Mouse (Mus musculus) limb, embryonic 11.5 days (tissue): ENCODE data around the gene Mast3. TPM values are rescaled to one million over a fixed set of nuclear protein-coding genes. Genes with fewer than 3 reads are reported as not detected.

Experiments
- ATAC-seq: fragments of 200-750 bp; cut with Nextera tagmentation; 2 replicates; pipeline ENCODE4 v1.8.0; 2017; ENCODE audit warnings: low read depth; ENCODE audit not compliant: insufficient number of reproducible peaks, low FRiP score, low TSS enrichment
- DNase-seq: peaks from one replicate; pipeline ENCODE4 v3.0.0-alpha.2; 2015; ENCODE audit warnings: low spot score
- H3K27ac ChIP-seq: fragments of 300-500 bp; sonication (generic); replicated peaks from 2 replicates; pipeline ENCODE4 v1.5.1; 2014; ENCODE audit warnings: low read depth, mild to moderate bottlenecking, low read length
- H3K27me3 ChIP-seq: fragments of 300-500 bp; sonication (generic); 2 replicates; pipeline ENCODE4 v1.6.1; 2014; ENCODE audit warnings: mild to moderate bottlenecking, low read length, mixed read lengths; ENCODE audit not compliant: control insufficient read depth, insufficient read depth
- H3K36me3 ChIP-seq: fragments of 300-500 bp; sonication (generic); 2 replicates; pipeline ENCODE4 v1.6.1; 2014; ENCODE audit warnings: mild to moderate bottlenecking, low read length, moderate library complexity, mixed read lengths; ENCODE audit not compliant: control insufficient read depth, insufficient read depth
- H3K4me1 ChIP-seq: fragments of 300-500 bp; sonication (generic); 2 replicates; pipeline ENCODE4 v1.6.1; 2014; ENCODE audit warnings: low read length, mixed read lengths; ENCODE audit not compliant: control insufficient read depth, insufficient read depth
- H3K4me2 ChIP-seq: fragments of 300-500 bp; sonication (generic); 2 replicates; pipeline ENCODE4 v1.6.1; 2014; ENCODE audit warnings: low read depth, mild to moderate bottlenecking, moderate library complexity; ENCODE audit not compliant: severe bottlenecking
- H3K4me3 ChIP-seq: fragments of 300-500 bp; sonication (generic); 2 replicates; pipeline ENCODE4 v1.5.1; 2014; ENCODE audit warnings: low read depth, low read length
- H3K9ac ChIP-seq: fragments of 300-500 bp; sonication (generic); 2 replicates; pipeline ENCODE4 v1.6.1; 2014; ENCODE audit warnings: mild to moderate bottlenecking, low read length
- H3K9me3 ChIP-seq: fragments of 300-500 bp; sonication (generic); 2 replicates; pipeline ENCODE4 v1.6.1; 2016; ENCODE audit warnings: low read length; ENCODE audit not compliant: control insufficient read depth
- WGBS: fragments of 180-500 bp; shearing (Covaris S2); extraction: QIAGEN DNeasy Blood & Tissue Kit; methylation state at CpG from one replicate; pipeline ENCODE4 v1.1.7; 2014; 5-methylcytosine and 5-hydroxymethylcytosine counted together
- polyA plus RNA-seq: library from polyadenylated mRNA; unstranded; fragments of >200 nt; fragmentation: Nextera tagmentation; extraction: Ambion mirVana; gene quantifications from 2 replicates; pipeline ENCODE4 v1.2.1, GENCODE M21; 2014

Gene Mast3
- polyA plus RNA-seq, 1 experiment from 2014 or later = 14.6 TPM

DNA sequence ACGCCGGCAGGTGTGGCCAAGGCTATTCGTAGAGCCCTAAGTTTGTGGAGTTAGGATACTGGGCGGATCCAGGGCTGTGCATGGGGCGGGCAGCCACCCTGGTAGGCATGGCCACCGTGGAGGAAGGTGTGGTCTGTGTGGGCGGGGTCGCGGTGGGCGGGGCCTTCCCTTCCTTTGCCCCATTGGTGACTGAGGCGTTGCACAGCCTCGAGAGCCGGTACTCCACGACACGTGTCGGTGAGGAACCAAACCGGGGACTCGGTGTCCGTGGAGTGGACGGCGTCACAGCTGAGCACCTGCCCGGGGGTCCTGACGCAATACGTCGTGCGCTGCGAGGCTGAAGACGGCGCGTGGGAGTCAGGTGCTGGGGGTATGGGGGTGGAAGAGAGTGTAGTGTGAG lies 11.8 kb upstream of the Mast3 start:
- ATAC-seq = no peak
- 8% methylated on average over 30 of the region's 30 CpGs for WGBS

DNA sequence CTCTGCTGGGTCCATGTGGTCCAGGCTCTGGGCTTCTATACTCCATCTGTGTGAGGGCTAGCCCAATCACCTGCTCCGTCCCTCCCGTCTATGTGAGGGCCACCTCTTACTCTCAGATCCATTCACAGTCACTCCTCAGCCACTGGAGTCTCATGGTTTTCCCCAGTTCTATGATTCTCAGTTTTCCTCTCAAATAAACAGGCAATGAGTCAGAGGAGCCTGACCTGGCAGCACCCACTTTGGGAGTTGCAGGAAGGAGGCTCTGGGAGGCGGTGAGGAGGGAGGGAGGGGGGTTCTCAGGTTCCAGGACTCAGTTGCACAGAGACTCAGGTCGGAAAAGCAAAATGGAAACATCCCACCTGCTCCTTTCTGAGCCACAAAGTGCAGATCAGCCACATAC lies 8.0 kb upstream of the Mast3 start:
- no peaks in the 10 kb centered on the region for H3K36me3 ChIP-seq
- 0 out of 2 replicates have a peak, but pooled peaks cover 8% of the 10 kb centered on the region for H3K27me3 ChIP-seq
- WGBS = 52% methylated on average over 4 of the region's 4 CpGs
- H3K4me1 ChIP-seq = no peaks in the 10 kb centered on the region
- ATAC-seq = no peak
- no peaks in the 10 kb centered on the region for H3K9me3 ChIP-seq
- H3K4me2 ChIP-seq = no peak overlapping the region
- H3K27ac ChIP-seq = no peak overlapping the region
- H3K9ac ChIP-seq = no peak overlapping the region
- H3K4me3 ChIP-seq = no peak overlapping the region
- DNase-seq = no peak

More for the DNA sequence above, 11.8 kb upstream of the Mast3 start:
- no peak overlapping the region for H3K27ac ChIP-seq
- peak overlapping the region; percentile 25 for H3K4me2 ChIP-seq
- no peaks in the 10 kb centered on the region for H3K36me3 ChIP-seq
- H3K4me3 ChIP-seq = no peak overlapping the region
- H3K9me3 ChIP-seq = no peaks in the 10 kb centered on the region
- H3K9ac ChIP-seq = no peak overlapping the region
- DNase-seq = peak; percentile 45
- 0 out of 2 replicates have a peak, but pooled peaks cover 11% of the 10 kb centered on the region for H3K27me3 ChIP-seq
- H3K4me1 ChIP-seq = no peaks in the 10 kb centered on the region

DNA sequence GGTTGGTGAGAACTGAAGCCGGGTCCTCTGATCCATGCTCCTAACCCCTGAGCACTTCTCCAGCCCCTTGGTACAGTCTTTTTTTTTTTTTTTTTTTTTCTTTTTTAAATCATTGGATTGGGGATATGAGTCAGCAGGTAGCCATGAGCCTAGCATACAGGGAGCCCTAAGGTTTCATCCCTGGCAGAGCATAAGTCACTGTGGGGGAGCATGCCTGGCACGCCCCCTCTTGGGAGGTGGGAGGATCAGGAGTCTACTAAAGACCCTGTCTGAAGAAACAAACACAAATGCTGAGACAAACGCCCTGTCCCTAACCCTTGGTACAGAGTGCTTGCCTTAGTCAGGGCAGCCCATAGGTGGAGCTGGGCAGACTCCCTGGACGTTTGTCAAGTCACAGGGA lies 7.2 kb upstream of the Mast3 start:
- DNase-seq (no peak), ATAC-seq (no peak)
- H3K4me3 ChIP-seq = no peak overlapping the region
- no peak overlapping the region for H3K9ac ChIP-seq
- H3K4me1 ChIP-seq = no peaks in the 10 kb centered on the region
- no peaks in the 10 kb centered on the region for H3K9me3 ChIP-seq
- no peak overlapping the region for H3K27ac ChIP-seq
- H3K27me3 ChIP-seq = 0 out of 2 replicates have a peak, but pooled peaks cover 8% of the 10 kb centered on the region
- H3K4me2 ChIP-seq = no peak overlapping the region
- 41% methylated on average over 4 of the region's 4 CpGs for WGBS
- no peaks in the 10 kb centered on the region for H3K36me3 ChIP-seq

DNA sequence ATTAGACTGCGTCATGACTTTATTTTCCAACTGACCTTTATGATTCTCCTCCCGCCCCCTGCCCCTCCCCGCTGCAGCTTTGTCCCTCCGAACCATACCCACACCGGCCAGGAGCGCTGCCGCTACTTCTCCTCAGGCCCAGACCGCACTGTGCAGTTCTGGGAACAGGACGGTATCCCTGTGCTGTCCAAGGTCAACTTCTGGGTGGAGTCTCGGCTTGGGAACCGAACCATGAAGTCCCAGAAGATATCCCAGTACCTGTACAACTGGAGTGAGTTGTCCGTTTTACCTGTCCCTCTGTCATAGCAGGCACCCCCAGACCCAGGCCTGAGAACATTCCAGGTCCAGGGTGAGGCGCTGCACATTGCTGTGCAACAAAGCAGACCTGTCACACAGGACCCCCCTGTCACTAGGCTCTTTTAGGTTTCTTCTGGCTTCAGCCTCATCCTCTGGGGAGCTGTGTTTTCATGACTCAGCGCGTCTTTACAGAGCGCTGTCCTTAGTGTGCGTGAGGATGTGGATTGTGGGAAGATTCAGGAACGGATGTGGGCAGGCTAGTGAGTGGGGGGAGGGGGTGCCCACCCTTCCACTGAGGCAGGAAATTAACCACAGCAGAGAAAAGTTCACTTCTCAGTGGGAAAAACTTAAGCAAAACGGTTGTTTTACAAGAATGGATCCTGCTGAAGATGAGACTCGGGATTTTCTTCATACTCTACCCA lies 6.3 kb upstream of the Mast3 start:
- Histone ChIP-seq H3K4me3 (no peak overlapping the region), H3K36me3 (no peaks in the 10 kb centered on the region), H3K4me2 (no peak overlapping the region), H3K9me3 (no peaks in the 10 kb centered on the region), H3K9ac (no peak overlapping the region), H3K27ac (no peak overlapping the region), H3K27me3 (no peaks in the 10 kb centered on the region), H3K4me1 (no peaks in the 10 kb centered on the region)
- ATAC-seq (no peak), DNase-seq (no peak)
- 72% methylated on average over 20 of the region's 20 CpGs for WGBS

DNA sequence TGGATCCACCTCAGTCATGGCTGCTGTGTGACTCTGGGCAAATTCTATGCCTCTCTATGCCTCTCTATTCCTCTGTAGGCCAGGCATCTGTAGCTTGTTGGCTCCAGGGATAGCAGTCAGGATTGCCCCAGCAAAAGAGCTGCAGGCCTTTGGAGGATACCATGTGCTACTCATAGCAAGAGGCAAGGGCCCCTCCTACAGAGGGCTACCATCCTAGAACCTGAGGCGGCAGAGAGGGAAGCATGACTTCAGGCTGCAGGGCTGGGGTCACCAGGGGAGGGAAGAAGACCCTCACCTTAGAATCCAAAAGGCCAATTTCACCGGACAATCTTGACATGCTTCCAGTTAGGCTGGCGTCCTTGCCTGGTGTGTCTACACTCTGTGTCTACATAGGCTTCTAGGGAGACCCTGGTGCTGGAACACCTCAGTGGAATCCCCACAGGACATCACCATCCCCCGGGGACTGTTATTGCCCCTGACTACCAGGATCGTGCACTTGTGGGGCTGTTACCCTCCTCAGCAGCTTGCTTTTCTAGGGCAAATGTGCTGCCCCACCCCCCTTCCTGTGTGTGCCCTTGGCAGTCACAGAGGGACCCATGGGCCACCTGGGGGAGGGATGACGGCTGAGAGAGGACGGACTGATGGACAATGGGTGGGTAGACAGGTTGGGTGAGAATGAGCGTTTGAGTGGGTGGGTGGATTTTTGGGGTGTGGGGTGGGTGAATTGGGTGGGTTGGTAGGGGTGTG lies 4.3 kb upstream of the Mast3 start:
- Histone ChIP-seq H3K4me2 (no peak overlapping the region), H3K4me1 (0 out of 2 replicates have a peak, but pooled peaks cover 2% of the 10 kb centered on the region), H3K9me3 (no peaks in the 10 kb centered on the region), H3K36me3 (no peaks in the 10 kb centered on the region), H3K27ac (no peak overlapping the region), H3K9ac (no peak overlapping the region), H3K27me3 (peaks cover 6% of the 10 kb centered on the region), H3K4me3 (no peak overlapping the region)
- DNase-seq = no peak
- no peak for ATAC-seq
- WGBS = 76% methylated on average over 8 of the region's 8 CpGs

DNA sequence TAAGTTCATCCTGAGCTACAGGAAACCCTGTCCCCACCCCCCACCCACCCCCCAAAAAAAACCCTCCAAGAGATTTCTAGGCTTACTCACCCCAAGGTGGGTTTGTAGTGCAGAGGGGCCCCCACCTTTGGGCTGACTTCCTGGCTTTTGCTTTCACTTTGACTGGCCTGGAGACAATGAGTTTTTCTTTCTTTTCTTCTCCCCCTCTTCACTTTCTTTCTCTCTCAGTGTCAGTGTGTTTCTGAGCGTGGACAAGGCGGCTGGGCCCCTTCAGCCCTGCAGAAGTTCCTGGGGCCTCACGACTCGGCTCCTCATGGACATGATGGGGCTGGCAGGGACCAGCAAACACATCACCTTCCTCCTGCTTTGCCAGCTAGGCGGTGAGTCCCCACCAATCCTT lies 3.4 kb upstream of the Mast3 start, which contains the start of gene Il12rb1:
TSS of gene Il12rb1 (plus strand) at position 211 of the 400 bp plus-strand sequence.
- 74% methylated on average over 5 of the region's 5 CpGs for WGBS
- H3K27me3 ChIP-seq = peaks cover 15% of the 10 kb centered on the region
- no peak for ATAC-seq

DNA sequence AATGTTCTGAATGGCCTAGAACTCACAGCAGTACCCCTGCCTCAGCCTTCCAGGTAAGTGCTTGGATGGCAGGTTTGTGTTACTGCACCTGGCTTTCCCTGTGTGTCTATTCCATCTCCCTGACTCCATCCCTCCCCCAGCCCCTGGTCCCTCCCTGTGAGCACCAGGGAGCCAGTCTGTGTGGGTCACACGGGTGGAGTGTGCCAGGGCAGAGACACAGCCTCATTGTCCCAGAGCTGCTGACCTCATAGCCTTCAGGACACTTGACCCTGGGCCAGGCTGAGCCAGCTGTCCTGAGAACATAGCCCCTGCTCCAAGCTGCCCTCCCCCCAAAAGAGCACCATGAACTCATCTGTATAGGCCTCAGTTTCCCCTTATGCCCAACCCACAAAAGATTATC lies 2.5 kb upstream of the Mast3 start:
- peaks cover 20% of the 10 kb centered on the region for H3K27me3 ChIP-seq
- no peaks in the 10 kb centered on the region for H3K9me3 ChIP-seq
- no peak for ATAC-seq
- no peak overlapping the region for H3K4me2 ChIP-seq
- 0 out of 2 replicates have a peak, but pooled peaks cover 2% of the 10 kb centered on the region for H3K4me1 ChIP-seq
- no peak overlapping the region for H3K9ac ChIP-seq
- WGBS = 53% methylated on average over 1 of the region's 1 CpGs
- no peaks in the 10 kb centered on the region for H3K36me3 ChIP-seq
- DNase-seq = no peak
- H3K27ac ChIP-seq = no peak overlapping the region
- H3K4me3 ChIP-seq = no peak overlapping the region

More for the DNA sequence above, 3.4 kb upstream of the Mast3 start, which contains the start of gene Il12rb1:
- Histone ChIP-seq H3K4me2 (no peak within 1 kb of the TSS), H3K27ac (no peak within 1 kb of the TSS), H3K36me3 (no peaks in the 10 kb centered on the region), H3K4me3 (no peak within 1 kb of the TSS), H3K9me3 (no peaks in the 10 kb centered on the region), H3K9ac (no peak within 1 kb of the TSS), H3K4me1 (0 out of 2 replicates have a peak, but pooled peaks cover 2% of the 10 kb centered on the region)
- no peak for DNase-seq

DNA sequence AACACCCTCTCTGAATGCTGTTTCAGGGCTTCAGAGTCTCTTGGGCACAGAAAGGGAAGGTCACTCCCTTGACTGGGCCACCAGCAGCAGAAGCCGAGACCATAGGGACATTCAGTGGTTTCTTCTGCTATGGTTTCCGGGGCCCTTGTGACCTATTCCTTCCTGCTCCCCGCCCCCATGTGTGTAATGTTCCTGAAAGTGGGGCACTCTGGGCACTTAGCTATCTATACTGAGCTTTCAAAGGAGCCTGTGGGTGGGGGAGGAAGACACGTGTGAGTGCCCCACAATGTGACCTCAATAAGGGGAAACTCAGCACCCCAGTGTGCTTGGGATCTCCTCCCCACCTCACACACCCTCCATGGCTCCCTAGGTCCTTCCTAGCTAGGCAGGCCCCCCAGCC lies 1.7 kb upstream of the Mast3 start:
- Histone ChIP-seq H3K36me3 (no peaks in the 10 kb centered on the region), H3K4me2 (no peak overlapping the region), H3K27me3 (peaks cover 21% of the 10 kb centered on the region), H3K4me3 (no peak overlapping the region), H3K27ac (no peak overlapping the region), H3K9me3 (no peaks in the 10 kb centered on the region), H3K9ac (no peak overlapping the region), H3K4me1 (0 out of 2 replicates have a peak, but pooled peaks cover 2% of the 10 kb centered on the region)
- ATAC-seq = no peak
- 65% methylated on average over 4 of the region's 4 CpGs for WGBS
- DNase-seq = no peak
